Mouse (Mus musculus) ES-Bruce4 (cell line): ENCODE measurements around the gene S1pr4.

ENCODE experiments used
- CTCF ChIP-seq: IDR thresholded peaks from one replicate; pipeline ENCODE4 v1.8.1; 2011; ENCODE audit warnings: low read depth, low read length
- EP300 ChIP-seq: IDR thresholded peaks from 2 replicates; pipeline ENCODE4 v1.6.1; 2011; ENCODE audit warnings: low read depth, low read length; ENCODE audit not compliant: insufficient read depth
- POLR2A ChIP-seq: IDR thresholded peaks from one replicate; pipeline ENCODE4 v1.8.1; 2011; ENCODE audit warnings: low read length; ENCODE audit not compliant: insufficient read depth

DNA sequence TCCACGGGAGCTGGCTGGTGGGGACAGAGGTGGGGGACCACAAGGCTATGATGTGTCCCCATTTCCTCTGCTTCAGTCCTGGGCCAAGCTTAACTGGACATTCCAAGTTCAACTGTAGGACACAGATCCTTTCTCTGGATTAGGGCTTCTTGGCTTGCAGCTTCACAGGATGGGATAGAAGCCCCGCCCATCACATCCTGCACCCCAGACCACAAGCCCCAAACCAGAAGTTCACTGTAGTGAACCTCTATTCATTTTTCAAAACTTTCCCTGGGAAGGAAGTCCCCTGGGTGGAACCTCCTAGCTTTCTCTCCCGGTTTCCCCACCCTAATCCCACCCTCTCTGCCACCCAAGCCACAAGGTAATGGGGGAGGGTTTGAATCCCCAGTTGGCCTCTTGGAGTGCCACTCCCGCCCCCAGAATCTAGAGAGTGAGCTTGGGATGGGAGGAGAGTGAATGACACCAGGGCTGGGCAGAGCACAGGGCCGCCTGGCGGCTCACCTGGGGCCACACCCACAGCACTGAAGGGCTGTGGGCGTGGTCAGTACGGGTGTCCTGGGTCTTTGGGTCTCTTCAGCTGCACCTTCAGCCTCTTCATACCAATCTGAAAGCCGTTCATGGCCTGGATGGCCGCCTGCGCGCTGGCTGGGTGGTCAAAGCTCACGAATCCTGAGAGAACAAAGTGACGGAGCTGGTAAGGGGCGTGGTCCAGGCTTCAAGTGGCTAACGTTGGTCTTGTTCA, 38.1 kb downstream of the S1pr4 start:
- TF ChIP-seq EP300 (no peak), CTCF (no peak), POLR2A (no peak)
